Mouse (Mus musculus): ENCODE measurements around the gene Fryl. TPM values are rescaled to one million over a fixed set of nuclear protein-coding genes. Genes with fewer than 3 reads are reported as not detected.

Gene Fryl
- polyA plus RNA-seq, 1 experiment from 2014 or later: 46.2 TPM

DNA sequence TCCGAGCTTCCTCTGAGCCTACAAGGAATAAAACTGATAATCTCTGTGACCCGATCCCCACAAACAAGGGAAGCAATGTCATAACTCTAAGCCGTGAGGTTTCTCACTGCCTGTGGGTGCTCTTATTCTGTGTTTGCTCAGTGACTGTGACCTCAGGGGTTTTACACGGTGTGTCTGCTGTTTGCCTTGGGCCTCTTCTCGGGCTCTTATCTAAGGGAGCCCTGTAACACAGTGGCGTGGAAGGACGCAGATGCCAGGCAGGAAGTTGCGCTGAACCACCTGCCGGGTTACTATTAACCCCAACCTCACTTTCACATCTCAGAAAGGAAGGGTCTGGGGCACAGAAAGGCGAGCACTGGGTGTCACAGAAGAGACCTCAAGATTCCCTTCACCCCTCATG is 62.8 kb downstream of the Fryl start:
- peak; percentile 78 for ATAC-seq (ENCODE audit: insufficient read depth)
- H3K36me3 ChIP-seq (replicated peaks): peaks cover 15% of the 10 kb centered on the region
- peak overlapping the region; percentile 63 for H3K9ac ChIP-seq
- peak overlapping the region; percentile 76 for H3K4me2 ChIP-seq
- H3K27me3 ChIP-seq: no peaks in the 10 kb centered on the region
- peak overlapping the region; percentile 99 for H3K27ac ChIP-seq (replicated peaks)
- H3K4me3 ChIP-seq (replicated peaks): peak overlapping the region; percentile 43
- H3K9me3 ChIP-seq (replicated peaks): no peaks in the 10 kb centered on the region
- WGBS (ENCODE audit: insufficient replicate concordance): 6% methylated on average over 10 of the region's 10 CpGs
- H3K4me1 ChIP-seq (replicated peaks): peaks cover 60% of the 10 kb centered on the region

GRCm38 (mm10) chr5:73192870-73193576 is 63.4 kb downstream of the Fryl start:
- H3K27me3 ChIP-seq: no peaks in the 10 kb centered on the region
- peak overlapping the region; percentile 76 for H3K4me2 ChIP-seq
- H3K4me3 ChIP-seq (replicated peaks): peak overlapping the region; percentile 43
- H3K27ac ChIP-seq (replicated peaks): peak overlapping the region; percentile 99
- ATAC-seq (ENCODE audit: insufficient read depth): no peak
- H3K9ac ChIP-seq: peak overlapping the region; percentile 63
- H3K9me3 ChIP-seq (replicated peaks): no peaks in the 10 kb centered on the region
- H3K36me3 ChIP-seq (replicated peaks): peaks cover 21% of the 10 kb centered on the region
- WGBS (ENCODE audit: insufficient replicate concordance): 71% methylated on average over 13 of the region's 13 CpGs
- peaks cover 63% of the 10 kb centered on the region for H3K4me1 ChIP-seq (replicated peaks)

DNA sequence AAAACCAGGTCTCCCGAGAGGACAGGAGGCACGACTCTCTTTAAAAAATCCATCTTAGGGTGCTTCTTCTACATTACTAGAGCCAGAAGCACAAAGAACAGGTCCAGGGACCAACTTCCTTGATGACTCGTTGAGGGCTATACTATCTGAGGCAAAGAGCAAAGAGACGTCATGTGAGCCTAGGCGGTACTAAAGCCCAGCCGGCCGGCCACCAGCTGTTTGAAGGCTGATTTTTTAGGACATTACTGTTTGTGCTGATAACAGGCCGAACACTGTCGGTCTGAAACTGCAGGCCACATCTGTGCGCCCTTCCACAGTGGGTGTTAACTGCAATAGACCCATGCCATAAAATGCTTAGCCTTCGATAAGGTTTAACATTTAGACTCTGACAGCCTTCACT is 64.7 kb downstream of the Fryl start:
- H3K4me2 ChIP-seq: peak overlapping the region; percentile 69
- WGBS (ENCODE audit: insufficient replicate concordance): 9% methylated on average over 11 of the region's 11 CpGs

GRCm38 (mm10) chr5:73190164-73190563 is 66.3 kb downstream of the Fryl start:
- Histone ChIP-seq H3K27me3 (no peaks in the 10 kb centered on the region), H3K9ac (peak overlapping the region; percentile 56), H3K9me3 (replicated peaks) (no peaks in the 10 kb centered on the region), H3K4me3 (replicated peaks) (peak overlapping the region; percentile 72), H3K36me3 (replicated peaks) (peaks cover 38% of the 10 kb centered on the region), H3K27ac (replicated peaks) (peak overlapping the region; percentile 83), H3K4me2 (peak overlapping the region; percentile 68), H3K4me1 (replicated peaks) (peaks cover 86% of the 10 kb centered on the region)
- 73% methylated on average over 5 of the region's 5 CpGs for WGBS (ENCODE audit: insufficient replicate concordance)
- no peak for ATAC-seq (ENCODE audit: insufficient read depth)

More for the DNA sequence above, 64.7 kb downstream of the Fryl start:
- peak overlapping the region; percentile 99 for H3K27ac ChIP-seq (replicated peaks)
- peak overlapping the region; percentile 70 for H3K9ac ChIP-seq
- no peaks in the 10 kb centered on the region for H3K9me3 ChIP-seq (replicated peaks)
- peak; percentile 88 for ATAC-seq (ENCODE audit: insufficient read depth)
- no peaks in the 10 kb centered on the region for H3K27me3 ChIP-seq
- H3K4me3 ChIP-seq (replicated peaks): peak overlapping the region; percentile 72
- peaks cover 72% of the 10 kb centered on the region for H3K4me1 ChIP-seq (replicated peaks)
- peaks cover 30% of the 10 kb centered on the region for H3K36me3 ChIP-seq (replicated peaks)

- 69% methylated on average over 9 of the region's 9 CpGs for WGBS (ENCODE audit: insufficient replicate concordance)
- H3K4me3 ChIP-seq (replicated peaks): peak overlapping the region; percentile 72
- H3K4me2 ChIP-seq: peak overlapping the region; percentile 68
- H3K36me3 ChIP-seq (replicated peaks): peaks cover 44% of the 10 kb centered on the region
- peak overlapping the region; percentile 56 for H3K9ac ChIP-seq
- peak overlapping the region; percentile 83 for H3K27ac ChIP-seq (replicated peaks)
- no peaks in the 10 kb centered on the region for H3K27me3 ChIP-seq
- no peak for ATAC-seq (ENCODE audit: insufficient read depth)
- H3K9me3 ChIP-seq (replicated peaks): no peaks in the 10 kb centered on the region
- H3K4me1 ChIP-seq (replicated peaks): peaks cover 84% of the 10 kb centered on the region
These were observed 66.8 kb downstream of the Fryl start for GRCm38 (mm10) chr5:73189443-73190160.

- H3K4me1 ChIP-seq (replicated peaks): peaks cover 80% of the 10 kb centered on the region
- peak overlapping the region; percentile 72 for H3K4me3 ChIP-seq (replicated peaks)
- H3K4me2 ChIP-seq: peak overlapping the region; percentile 68
- peak overlapping the region; percentile 56 for H3K9ac ChIP-seq
- ATAC-seq (ENCODE audit: insufficient read depth): no peak
- H3K27ac ChIP-seq (replicated peaks): peak overlapping the region; percentile 83
- H3K36me3 ChIP-seq (replicated peaks): peaks cover 51% of the 10 kb centered on the region
- H3K27me3 ChIP-seq: no peaks in the 10 kb centered on the region
- no peaks in the 10 kb centered on the region for H3K9me3 ChIP-seq (replicated peaks)
- WGBS (ENCODE audit: insufficient replicate concordance): 79% methylated on average over 7 of the region's 7 CpGs
These were observed 67.8 kb downstream of the Fryl start for GRCm38 (mm10) chr5:73188576-73188975.

- Histone ChIP-seq H3K4me2 (peak overlapping the region; percentile 68), H3K9me3 (replicated peaks) (no peaks in the 10 kb centered on the region), H3K27me3 (no peaks in the 10 kb centered on the region), H3K9ac (peak overlapping the region; percentile 56), H3K4me1 (replicated peaks) (peaks cover 78% of the 10 kb centered on the region), H3K4me3 (replicated peaks) (peak overlapping the region; percentile 72), H3K36me3 (replicated peaks) (peaks cover 51% of the 10 kb centered on the region), H3K27ac (replicated peaks) (peak overlapping the region; percentile 83)
- ATAC-seq (ENCODE audit: insufficient read depth): no peak
- 21% methylated on average over 5 of the region's 5 CpGs for WGBS (ENCODE audit: insufficient replicate concordance)
These were observed 68.3 kb downstream of the Fryl start for GRCm38 (mm10) chr5:73188164-73188563.

GRCm38 (mm10) chr5:73186912-73187311 is 69.5 kb downstream of the Fryl start:
- no peaks in the 10 kb centered on the region for H3K27me3 ChIP-seq
- 82% methylated on average over 5 of the region's 5 CpGs for WGBS (ENCODE audit: insufficient replicate concordance)
- H3K4me2 ChIP-seq: no peak overlapping the region
- ATAC-seq (ENCODE audit: insufficient read depth): no peak
- H3K4me3 ChIP-seq (replicated peaks): no peak overlapping the region
- peaks cover 73% of the 10 kb centered on the region for H3K4me1 ChIP-seq (replicated peaks)
- H3K9ac ChIP-seq: no peak overlapping the region
- H3K36me3 ChIP-seq (replicated peaks): peaks cover 55% of the 10 kb centered on the region
- H3K27ac ChIP-seq (replicated peaks): no peak overlapping the region
- no peaks in the 10 kb centered on the region for H3K9me3 ChIP-seq (replicated peaks)

GRCm38 (mm10) chr5:73185424-73185823 is 71.0 kb downstream of the Fryl start:
- ATAC-seq (ENCODE audit: insufficient read depth): no peak
- 64% methylated on average over 4 of the region's 4 CpGs for WGBS (ENCODE audit: insufficient replicate concordance)
- Histone ChIP-seq H3K27me3 (no peaks in the 10 kb centered on the region), H3K9ac (no peak overlapping the region), H3K4me1 (replicated peaks) (peaks cover 64% of the 10 kb centered on the region), H3K9me3 (replicated peaks) (no peaks in the 10 kb centered on the region), H3K27ac (replicated peaks) (no peak overlapping the region), H3K4me2 (no peak overlapping the region), H3K4me3 (replicated peaks) (no peak overlapping the region), H3K36me3 (replicated peaks) (peaks cover 55% of the 10 kb centered on the region)

GRCm38 (mm10) chr5:73182701-73183447 is 73.5 kb downstream of the Fryl start:
- peaks cover 41% of the 10 kb centered on the region for H3K4me1 ChIP-seq (replicated peaks)
- no peak for ATAC-seq (ENCODE audit: insufficient read depth)
- H3K4me3 ChIP-seq (replicated peaks): no peak overlapping the region
- no peak overlapping the region for H3K27ac ChIP-seq (replicated peaks)
- WGBS (ENCODE audit: insufficient replicate concordance): 73% methylated on average over 12 of the region's 12 CpGs
- no peaks in the 10 kb centered on the region for H3K9me3 ChIP-seq (replicated peaks)
- H3K36me3 ChIP-seq (replicated peaks): peaks cover 53% of the 10 kb centered on the region
- H3K9ac ChIP-seq: no peak overlapping the region
- H3K27me3 ChIP-seq: no peaks in the 10 kb centered on the region
- H3K4me2 ChIP-seq: no peak overlapping the region

DNA sequence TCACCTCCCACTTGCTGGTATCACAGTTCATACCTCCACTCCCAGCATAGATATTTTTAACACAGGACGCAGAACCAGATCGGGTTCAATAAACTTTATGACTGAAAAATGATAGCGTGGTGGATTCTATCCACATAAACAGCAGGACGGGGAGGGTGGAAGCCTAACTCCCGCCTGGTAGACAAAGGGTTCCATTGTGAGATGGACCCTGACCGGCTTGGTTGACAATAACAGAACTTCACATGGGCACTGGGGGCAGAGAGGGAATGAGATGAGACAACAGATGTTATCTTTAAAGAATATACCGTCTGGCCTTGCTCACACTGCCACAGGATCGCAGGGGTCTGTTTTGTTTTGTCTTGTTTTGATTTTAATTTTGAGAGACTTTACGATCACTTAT is 74.2 kb downstream of the Fryl start:
- H3K4me1 ChIP-seq (replicated peaks): peaks cover 34% of the 10 kb centered on the region
- H3K4me3 ChIP-seq (replicated peaks): no peak overlapping the region
- no peak overlapping the region for H3K27ac ChIP-seq (replicated peaks)
- H3K9me3 ChIP-seq (replicated peaks): no peaks in the 10 kb centered on the region
- no peak overlapping the region for H3K4me2 ChIP-seq
- H3K36me3 ChIP-seq (replicated peaks): peaks cover 46% of the 10 kb centered on the region
- H3K27me3 ChIP-seq: no peaks in the 10 kb centered on the region
- 74% methylated on average over 9 of the region's 9 CpGs for WGBS (ENCODE audit: insufficient replicate concordance)
- no peak overlapping the region for H3K9ac ChIP-seq
- no peak for ATAC-seq (ENCODE audit: insufficient read depth)
